Mouse (Mus musculus) retina, embryonic 14.5 days (tissue): ENCODE data around the gene Tmem50a.
A peak's percentile ranks its signal among the peaks of the same experiment; 100 is the strongest.

Experiments used
- DNase-seq: peaks from one replicate; pipeline ENCODE4 v3.0.0-alpha.2; 2015; ENCODE audit warnings: low spot score

Gene Tmem50a

GRCm38 (mm10) chr4:134876171-134876570, 38.7 kb downstream of the Tmem50a start:
- no peak for DNase-seq

- DNase-seq: no peak
Measured at GRCm38 (mm10) chr4:134871950-134872349, 42.9 kb downstream of the Tmem50a start.

- DNase-seq: no peak
Measured at GRCm38 (mm10) chr4:134871477-134871876, 43.3 kb downstream of the Tmem50a start.

GRCm38 (mm10) chr4:134869815-134870375, 44.9 kb downstream of the Tmem50a start:
- no peak for DNase-seq

- DNase-seq: no peak
Measured at GRCm38 (mm10) chr4:134869068-134869730, 45.6 kb downstream of the Tmem50a start.

- no peak for DNase-seq
Measured at GRCm38 (mm10) chr4:134868490-134868889, 46.3 kb downstream of the Tmem50a start.

GRCm38 (mm10) chr4:134868065-134868464, 46.8 kb downstream of the Tmem50a start:
- DNase-seq: no peak

GRCm38 (mm10) chr4:134867661-134868060, 47.2 kb downstream of the Tmem50a start:
- no peak for DNase-seq

GRCm38 (mm10) chr4:134867213-134867612, 47.6 kb downstream of the Tmem50a start:
- no peak for DNase-seq

GRCm38 (mm10) chr4:134865789-134866188, 49.0 kb downstream of the Tmem50a start:
- DNase-seq: no peak

GRCm38 (mm10) chr4:134865340-134865739, 49.5 kb downstream of the Tmem50a start:
- no peak for DNase-seq

- DNase-seq: no peak
Measured at GRCm38 (mm10) chr4:134863937-134864729, 50.7 kb downstream of the Tmem50a start, which contains the start of gene Rhd. Gene Rhd (plus strand): TSS chr4:134864536.

- no peak for DNase-seq
Measured at GRCm38 (mm10) chr4:134862996-134863395, 51.8 kb downstream of the Tmem50a start.

GRCm38 (mm10) chr4:134861884-134862283, 52.9 kb downstream of the Tmem50a start:
- no peak for DNase-seq

- DNase-seq: no peak
Measured at GRCm38 (mm10) chr4:134858494-134858893, 56.3 kb downstream of the Tmem50a start.

GRCm38 (mm10) chr4:134856501-134856900, 58.3 kb downstream of the Tmem50a start:
- DNase-seq: no peak

GRCm38 (mm10) chr4:134856056-134856455, 58.8 kb downstream of the Tmem50a start:
- no peak for DNase-seq

- no peak for DNase-seq
Measured at GRCm38 (mm10) chr4:134855371-134855770, 59.5 kb downstream of the Tmem50a start.

GRCm38 (mm10) chr4:134853637-134854485, 61.0 kb downstream of the Tmem50a start:
- DNase-seq: peak; percentile 94

GRCm38 (mm10) chr4:134853259-134853636, 61.6 kb downstream of the Tmem50a start, which contains the start of gene Maco1:
Gene Maco1 (minus strand): TSS chr4:134853345.
- DNase-seq: peak; percentile 98

GRCm38 (mm10) chr4:134852438-134853255, 62.2 kb downstream of the Tmem50a start:
- peak; percentile 57 for DNase-seq
